Mouse (Mus musculus) lung, postnatal 10 days (tissue): ENCODE measurements at regions not wholly inside any gene's neighbourhood (a gene's known extent, or its start where the extent isn't known, plus 50 kb on each side); places are given as distances from the start of the nearest gene placed in this dataset.

Experiments
- DNase-seq: peaks from one replicate; pipeline ENCODE4 v3.0.0; 2021

GRCm38 (mm10) chr10:31076948-31077347, 234.3 kb upstream of the Hey2 start:
- DNase-seq = no peak

GRCm38 (mm10) chr10:31076415-31076814, 233.8 kb upstream of the Hey2 start:
- DNase-seq = no peak

- no peak for DNase-seq
Measured at GRCm38 (mm10) chr10:31074004-31074645, 231.5 kb upstream of the Hey2 start.

- no peak for DNase-seq
Measured at GRCm38 (mm10) chr10:31068668-31069223, 226.1 kb upstream of the Hey2 start.

- DNase-seq = no peak
Measured at GRCm38 (mm10) chr10:31062732-31063131, 220.1 kb upstream of the Hey2 start.

- no peak for DNase-seq
Measured at GRCm38 (mm10) chr10:31053260-31053659, 210.7 kb upstream of the Hey2 start.

GRCm38 (mm10) chr10:31051222-31051621, 208.6 kb upstream of the Hey2 start:
- DNase-seq = no peak

GRCm38 (mm10) chr10:31049352-31049751, 206.8 kb upstream of the Hey2 start:
- no peak for DNase-seq

GRCm38 (mm10) chr10:31035611-31036010, 193.0 kb upstream of the Hey2 start:
- no peak for DNase-seq

- no peak for DNase-seq
Measured at GRCm38 (mm10) chr10:31034782-31035181, 192.2 kb upstream of the Hey2 start.

GRCm38 (mm10) chr10:31030676-31031075, 188.1 kb upstream of the Hey2 start:
- no peak for DNase-seq

- DNase-seq = no peak
Measured at GRCm38 (mm10) chr10:31026440-31026839, 183.8 kb upstream of the Hey2 start.

- DNase-seq = no peak
Measured at GRCm38 (mm10) chr10:31012669-31013358, 170.2 kb upstream of the Hey2 start.

- no peak for DNase-seq
Measured at GRCm38 (mm10) chr10:31009955-31010254, 167.3 kb upstream of the Hey2 start.

GRCm38 (mm10) chr10:31009128-31009954, 166.7 kb upstream of the Hey2 start:
- no peak for DNase-seq

- no peak for DNase-seq
Measured at GRCm38 (mm10) chr10:30998163-30998944, 155.8 kb upstream of the Hey2 start.

- no peak for DNase-seq
Measured at GRCm38 (mm10) chr10:30992167-30992566, 149.6 kb upstream of the Hey2 start.

GRCm38 (mm10) chr10:30980279-30980968, 137.8 kb upstream of the Hey2 start:
- peak; percentile 11 for DNase-seq

GRCm38 (mm10) chr10:30979766-30980165, 137.2 kb upstream of the Hey2 start:
- DNase-seq = no peak

GRCm38 (mm10) chr10:30966176-30966575, 123.6 kb upstream of the Hey2 start:
- DNase-seq = no peak

GRCm38 (mm10) chr10:30953825-30954224, 111.2 kb upstream of the Hey2 start:
- DNase-seq = no peak

GRCm38 (mm10) chr10:30952410-30952809, 109.8 kb upstream of the Hey2 start:
- DNase-seq = no peak
